Mouse (Mus musculus): ENCODE data around the gene Smurf1.

Gene Smurf1

GRCm38 (mm10) chr5:144965639-144966351 is at the start of gene Smurf1:
Gene Smurf1 (minus strand): TSS chr5:144965847.
- peak; percentile 89 for DNase-seq

GRCm38 (mm10) chr5:145014278-145014677 is 48.6 kb upstream of the Smurf1 start:
- no peak for DNase-seq

- no peak for DNase-seq
Observed at GRCm38 (mm10) chr5:145008878-145009659, 43.4 kb upstream of the Smurf1 start.

GRCm38 (mm10) chr5:145005596-145005995 is 39.9 kb upstream of the Smurf1 start:
- DNase-seq: no peak

- DNase-seq: no peak
Observed at GRCm38 (mm10) chr5:145004495-145004894, 38.8 kb upstream of the Smurf1 start.

- DNase-seq: no peak
Observed at GRCm38 (mm10) chr5:145003362-145003761, 37.7 kb upstream of the Smurf1 start.

GRCm38 (mm10) chr5:144998491-144998890 is 32.8 kb upstream of the Smurf1 start:
- no peak for DNase-seq

- no peak for DNase-seq
Observed at GRCm38 (mm10) chr5:144990481-144990880, 24.8 kb upstream of the Smurf1 start.

- no peak for DNase-seq
Observed at GRCm38 (mm10) chr5:144990051-144990450, 24.4 kb upstream of the Smurf1 start.

GRCm38 (mm10) chr5:144989061-144989405 is 23.4 kb upstream of the Smurf1 start:
- no peak for DNase-seq

- peak; percentile 14 for DNase-seq
Observed at GRCm38 (mm10) chr5:144988340-144989060, 22.9 kb upstream of the Smurf1 start.

GRCm38 (mm10) chr5:144987561-144987960 is 21.9 kb upstream of the Smurf1 start:
- DNase-seq: no peak

- no peak for DNase-seq
Observed at GRCm38 (mm10) chr5:144984839-144985238, 19.2 kb upstream of the Smurf1 start.

- no peak for DNase-seq
Observed at GRCm38 (mm10) chr5:144983227-144983626, 17.6 kb upstream of the Smurf1 start.

- DNase-seq: no peak
Observed at GRCm38 (mm10) chr5:144979110-144979509, 13.5 kb upstream of the Smurf1 start.

GRCm38 (mm10) chr5:144978533-144979107 is 13.0 kb upstream of the Smurf1 start:
- no peak for DNase-seq

GRCm38 (mm10) chr5:144971266-144971665 is 5.6 kb upstream of the Smurf1 start:
- no peak for DNase-seq

GRCm38 (mm10) chr5:144964872-144965638 is 592 bp downstream of the Smurf1 start:
- peak; percentile 77 for DNase-seq

- no peak for DNase-seq
Observed at GRCm38 (mm10) chr5:144964465-144964864, 1.2 kb downstream of the Smurf1 start.

- DNase-seq: peak; percentile 51
Observed at GRCm38 (mm10) chr5:144963817-144964261, 1.8 kb downstream of the Smurf1 start.

- DNase-seq: peak; percentile 47
Observed at GRCm38 (mm10) chr5:144963401-144963800, 2.2 kb downstream of the Smurf1 start.

GRCm38 (mm10) chr5:144958271-144958670 is 7.4 kb downstream of the Smurf1 start:
- DNase-seq: no peak
